Mouse (Mus musculus): ENCODE measurements around the gene Bmp6. TPM values are rescaled to one million over a fixed set of nuclear protein-coding genes. Genes with fewer than 3 reads are reported as not detected.

The Bmp6 gene
- polyA plus RNA-seq, 1 experiment from 2014 or later, result 0.51 TPM

DNA sequence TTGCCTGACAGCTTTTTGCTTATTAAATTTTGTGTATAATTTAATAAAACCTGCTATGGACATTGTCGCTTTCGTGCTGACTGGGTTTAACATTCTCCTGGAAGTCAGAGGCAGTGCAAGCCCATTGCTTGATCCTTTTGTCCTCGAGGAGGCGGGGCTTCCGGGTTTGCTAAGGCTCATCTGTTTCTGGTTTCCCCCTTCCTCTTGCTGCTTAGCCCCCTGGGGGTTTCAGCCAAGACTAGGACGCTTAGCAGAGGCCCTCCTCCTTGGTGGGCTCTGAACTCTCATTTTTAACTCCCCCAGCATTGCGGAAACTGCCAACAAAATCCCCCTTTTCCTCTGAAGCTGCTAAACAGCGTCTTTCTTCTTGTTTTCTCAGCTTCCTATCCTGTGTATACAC lies 132.0 kb downstream of the Bmp6 start:
- no peak overlapping the region for H3K4me3 ChIP-seq (ENCODE audit: low read length)
- WGBS, result 38% methylated on average over 8 of the region's 8 CpGs
- ATAC-seq, result no peak
- H3K27me3 ChIP-seq (replicated peaks; ENCODE audit: control insufficient read depth, insufficient read depth, low read length), result no peaks in the 10 kb centered on the region
- H3K36me3 ChIP-seq (ENCODE audit: control insufficient read depth, insufficient read depth, low read length), result no peaks in the 10 kb centered on the region
- H3K4me1 ChIP-seq (ENCODE audit: control insufficient read depth, insufficient read depth, low read length), result no peaks in the 10 kb centered on the region
- H3K9me3 ChIP-seq (ENCODE audit: control insufficient read depth, low read length), result no peaks in the 10 kb centered on the region
- no peak overlapping the region for H3K27ac ChIP-seq (ENCODE audit: low read length)
- no peak overlapping the region for H3K4me2 ChIP-seq (ENCODE audit: low read depth, low read length)
- H3K9ac ChIP-seq (ENCODE audit: low read depth, low read length), result no peak overlapping the region

DNA sequence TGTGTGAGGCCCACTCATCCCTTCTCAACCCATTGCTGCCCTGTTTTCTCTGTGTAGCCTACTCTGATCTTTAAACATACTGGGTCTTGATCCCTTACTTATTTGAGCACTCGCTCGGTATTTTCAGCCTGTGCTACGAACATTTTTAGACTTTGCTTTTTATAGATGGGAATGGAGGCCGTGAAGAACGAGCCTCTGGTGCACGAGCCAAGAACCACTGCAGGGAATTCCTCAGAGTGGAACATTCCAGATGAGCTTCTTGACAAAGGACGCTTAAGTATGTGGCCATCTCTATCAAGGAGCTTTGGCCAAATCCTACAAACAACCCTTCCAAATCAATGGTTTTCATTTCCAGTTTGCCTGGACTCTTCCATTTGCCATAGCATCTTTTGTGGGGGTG lies 136.1 kb downstream of the Bmp6 start:
- H3K4me3 ChIP-seq (ENCODE audit: low read length), result no peak overlapping the region
- H3K27ac ChIP-seq (ENCODE audit: low read length), result no peak overlapping the region
- no peaks in the 10 kb centered on the region for H3K36me3 ChIP-seq (ENCODE audit: control insufficient read depth, insufficient read depth, low read length)
- WGBS, result 82% methylated on average over 7 of the region's 7 CpGs
- H3K4me2 ChIP-seq (ENCODE audit: low read depth, low read length), result no peak overlapping the region
- no peak for ATAC-seq
- H3K4me1 ChIP-seq (ENCODE audit: control insufficient read depth, insufficient read depth, low read length), result no peaks in the 10 kb centered on the region
- no peaks in the 10 kb centered on the region for H3K9me3 ChIP-seq (ENCODE audit: control insufficient read depth, low read length)
- no peak overlapping the region for H3K9ac ChIP-seq (ENCODE audit: low read depth, low read length)
- H3K27me3 ChIP-seq (replicated peaks; ENCODE audit: control insufficient read depth, insufficient read depth, low read length), result no peaks in the 10 kb centered on the region

DNA sequence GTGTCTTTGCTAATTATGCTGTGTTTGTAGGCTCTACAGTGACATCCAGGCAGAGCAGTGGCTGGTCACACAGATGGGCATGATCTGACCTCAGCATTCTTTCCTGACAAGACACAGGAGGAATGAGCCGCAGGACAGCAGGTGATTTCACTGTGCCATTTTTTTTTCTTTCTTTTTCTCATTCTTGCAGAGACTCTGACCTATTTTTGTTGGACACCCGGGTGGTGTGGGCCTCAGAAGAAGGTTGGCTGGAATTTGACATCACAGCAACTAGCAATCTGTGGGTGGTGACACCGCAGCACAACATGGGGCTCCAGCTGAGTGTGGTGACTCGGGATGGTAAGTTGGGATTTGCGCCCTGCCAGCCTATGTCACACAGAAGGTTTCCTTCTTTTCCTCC lies 139.8 kb downstream of the Bmp6 start:
- no peaks in the 10 kb centered on the region for H3K4me1 ChIP-seq (ENCODE audit: control insufficient read depth, insufficient read depth, low read length)
- no peak overlapping the region for H3K4me3 ChIP-seq (ENCODE audit: low read length)
- no peaks in the 10 kb centered on the region for H3K27me3 ChIP-seq (replicated peaks; ENCODE audit: control insufficient read depth, insufficient read depth, low read length)
- H3K36me3 ChIP-seq (ENCODE audit: control insufficient read depth, insufficient read depth, low read length), result no peaks in the 10 kb centered on the region
- WGBS, result 82% methylated on average over 5 of the region's 5 CpGs
- H3K4me2 ChIP-seq (ENCODE audit: low read depth, low read length), result no peak overlapping the region
- H3K9ac ChIP-seq (ENCODE audit: low read depth, low read length), result no peak overlapping the region
- no peak for ATAC-seq
- H3K27ac ChIP-seq (ENCODE audit: low read length), result no peak overlapping the region
- no peaks in the 10 kb centered on the region for H3K9me3 ChIP-seq (ENCODE audit: control insufficient read depth, low read length)

DNA sequence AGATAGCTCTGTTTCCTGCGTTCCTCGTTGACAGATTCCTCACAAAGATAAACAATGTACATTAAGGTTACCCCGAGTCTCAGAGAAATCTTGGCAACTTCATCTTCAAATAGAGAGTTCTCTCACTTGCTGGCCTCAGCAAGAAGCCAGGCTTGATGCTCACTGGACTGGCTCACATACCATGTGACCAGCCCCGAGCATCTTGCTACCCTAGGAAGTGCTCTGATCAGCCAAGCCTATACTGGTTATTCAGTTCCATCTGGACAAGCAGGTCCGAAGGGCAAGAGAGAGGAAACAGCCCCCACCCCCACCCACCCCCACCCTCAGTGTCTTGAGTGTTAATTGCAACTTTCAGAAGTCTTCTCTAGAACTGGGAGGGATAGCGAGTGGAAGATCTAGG lies 141.9 kb downstream of the Bmp6 start:
- Histone ChIP-seq H3K4me1 (ENCODE audit: control insufficient read depth, insufficient read depth, low read length) (no peaks in the 10 kb centered on the region), H3K9ac (ENCODE audit: low read depth, low read length) (no peak overlapping the region), H3K9me3 (ENCODE audit: control insufficient read depth, low read length) (no peaks in the 10 kb centered on the region), H3K4me3 (ENCODE audit: low read length) (no peak overlapping the region), H3K4me2 (ENCODE audit: low read depth, low read length) (no peak overlapping the region), H3K27me3 (replicated peaks; ENCODE audit: control insufficient read depth, insufficient read depth, low read length) (no peaks in the 10 kb centered on the region), H3K27ac (ENCODE audit: low read length) (no peak overlapping the region), H3K36me3 (ENCODE audit: control insufficient read depth, insufficient read depth, low read length) (no peaks in the 10 kb centered on the region)
- no peak for ATAC-seq
- 74% methylated on average over 6 of the region's 6 CpGs for WGBS

DNA sequence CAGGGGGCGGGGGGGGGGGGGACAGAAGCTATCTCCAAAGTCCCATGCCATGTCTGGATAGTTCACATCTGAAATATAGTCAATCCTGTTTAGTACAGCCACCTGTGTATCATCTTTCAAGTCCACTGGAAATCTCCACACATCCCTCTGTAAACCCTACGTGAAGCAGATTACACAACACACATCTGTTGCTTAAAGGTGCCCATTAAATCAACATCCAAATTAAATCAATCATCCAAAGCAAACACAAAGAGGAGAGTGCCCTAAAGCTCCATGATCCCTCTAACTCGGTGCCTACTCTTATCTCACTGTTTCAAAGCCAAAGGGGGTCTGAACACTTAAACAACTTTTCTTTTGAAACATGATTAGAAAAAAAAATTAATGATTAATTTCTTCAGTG lies 151.8 kb downstream of the Bmp6 start:
- 36% methylated on average over 3 of the region's 3 CpGs for WGBS
- Histone ChIP-seq H3K4me2 (ENCODE audit: low read depth, low read length) (no peak overlapping the region), H3K4me1 (ENCODE audit: control insufficient read depth, insufficient read depth, low read length) (no peaks in the 10 kb centered on the region), H3K27me3 (replicated peaks; ENCODE audit: control insufficient read depth, insufficient read depth, low read length) (no peaks in the 10 kb centered on the region), H3K9me3 (ENCODE audit: control insufficient read depth, low read length) (no peaks in the 10 kb centered on the region), H3K4me3 (ENCODE audit: low read length) (no peak overlapping the region), H3K27ac (ENCODE audit: low read length) (no peak overlapping the region), H3K36me3 (ENCODE audit: control insufficient read depth, insufficient read depth, low read length) (peaks cover 15% of the 10 kb centered on the region), H3K9ac (ENCODE audit: low read depth, low read length) (no peak overlapping the region)
- ATAC-seq, result no peak

DNA sequence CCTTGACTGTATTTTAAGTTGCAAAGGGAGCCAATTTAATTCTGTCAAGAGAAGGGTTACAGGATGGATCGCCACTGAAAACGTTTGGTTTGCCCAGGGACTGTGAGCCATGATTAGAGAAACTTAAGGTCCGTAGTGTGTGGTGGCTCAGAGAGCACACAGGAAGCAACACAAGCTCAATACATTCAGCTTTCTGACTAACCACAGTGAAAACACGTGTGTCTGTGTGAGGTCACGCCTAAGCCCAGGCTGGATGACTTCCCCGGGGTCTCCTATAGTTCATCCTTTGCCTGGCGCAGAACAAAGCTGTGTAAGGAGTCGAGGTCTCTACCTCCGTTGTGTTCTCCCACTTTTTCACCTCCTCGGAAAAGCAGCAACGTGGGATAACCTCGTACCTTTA lies 156.4 kb downstream of the Bmp6 start:
- WGBS, result 91% methylated on average over 12 of the region's 12 CpGs
- no peaks in the 10 kb centered on the region; the same call in 1 of the 2 replicates for H3K4me1 ChIP-seq (ENCODE audit: control insufficient read depth, insufficient read depth, low read length)
- H3K36me3 ChIP-seq (ENCODE audit: control insufficient read depth, insufficient read depth, low read length), result peaks cover 37% of the 10 kb centered on the region
- H3K4me2 ChIP-seq (ENCODE audit: low read depth, low read length), result no peak overlapping the region
- no peak overlapping the region for H3K27ac ChIP-seq (ENCODE audit: low read length)
- ATAC-seq, result no peak
- H3K9ac ChIP-seq (ENCODE audit: low read depth, low read length), result no peak overlapping the region
- no peaks in the 10 kb centered on the region for H3K27me3 ChIP-seq (replicated peaks; ENCODE audit: control insufficient read depth, insufficient read depth, low read length)
- no peak overlapping the region for H3K4me3 ChIP-seq (ENCODE audit: low read length)
- H3K9me3 ChIP-seq (ENCODE audit: control insufficient read depth, low read length), result no peaks in the 10 kb centered on the region

DNA sequence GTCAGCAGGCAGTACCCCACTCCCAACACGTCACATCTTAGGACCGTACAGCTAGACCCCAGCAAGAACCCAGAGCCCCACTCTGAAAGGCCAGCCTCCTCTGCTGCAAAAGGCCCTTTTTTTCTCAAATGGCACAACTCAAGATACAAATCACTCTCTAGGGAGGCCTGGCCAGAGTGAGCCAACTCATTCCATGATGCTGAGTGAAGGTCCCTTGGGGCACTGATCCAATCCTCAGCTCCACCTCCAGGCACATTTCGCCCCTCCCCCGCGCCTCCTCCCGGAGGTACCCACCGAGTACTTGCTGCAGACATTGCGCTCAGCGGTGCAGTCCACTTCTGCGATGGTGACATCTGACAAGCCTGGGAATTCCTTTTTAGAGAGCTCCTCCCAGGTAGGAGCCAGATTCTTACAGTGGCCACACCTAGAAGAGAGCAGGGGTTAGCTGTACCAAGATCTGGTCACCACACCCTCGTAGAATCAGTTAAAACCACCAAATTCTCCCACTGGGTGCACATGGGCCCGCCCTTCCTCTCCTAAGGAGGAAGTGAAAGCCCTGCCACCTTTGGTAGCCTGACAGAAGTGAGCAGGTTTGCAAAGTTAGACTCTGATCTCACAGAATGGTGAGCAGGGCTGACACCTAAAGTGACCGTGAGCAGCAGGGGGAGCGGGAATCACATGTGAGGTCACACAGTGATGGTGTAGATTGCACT lies 158.4 kb downstream of the Bmp6 start:
- Histone ChIP-seq H3K4me2 (ENCODE audit: low read depth, low read length) (no peak overlapping the region), H3K27me3 (replicated peaks; ENCODE audit: control insufficient read depth, insufficient read depth, low read length) (no peaks in the 10 kb centered on the region), H3K36me3 (ENCODE audit: control insufficient read depth, insufficient read depth, low read length) (peaks cover 41% of the 10 kb centered on the region), H3K9me3 (ENCODE audit: control insufficient read depth, low read length) (no peaks in the 10 kb centered on the region), H3K9ac (ENCODE audit: low read depth, low read length) (no peak overlapping the region), H3K4me3 (ENCODE audit: low read length) (no peak overlapping the region), H3K27ac (ENCODE audit: low read length) (no peak overlapping the region), H3K4me1 (ENCODE audit: control insufficient read depth, insufficient read depth, low read length) (no peaks in the 10 kb centered on the region; the same call in 1 of the 2 replicates)
- WGBS, result 91% methylated on average over 14 of the region's 14 CpGs
- ATAC-seq, result no peak

DNA sequence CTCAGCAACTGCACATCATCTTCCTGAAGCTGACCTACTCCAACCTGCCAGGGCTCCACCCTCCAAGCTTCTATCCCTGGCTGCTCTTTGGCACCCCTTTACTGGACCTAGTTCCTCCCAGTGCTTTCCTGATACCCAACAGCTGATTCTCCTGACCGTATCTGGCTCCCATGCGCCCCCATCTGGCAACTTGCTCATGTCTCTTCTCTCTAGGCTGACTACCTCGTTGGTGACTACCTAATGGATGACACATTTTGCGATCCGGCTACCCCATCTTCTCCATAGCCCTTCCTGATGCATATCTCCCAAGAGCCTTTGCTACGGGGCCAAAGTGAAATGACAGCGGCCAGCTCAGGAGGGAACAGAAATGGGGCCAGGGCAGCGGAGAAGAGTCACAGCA lies 161.4 kb downstream of the Bmp6 start:
- Histone ChIP-seq H3K9me3 (ENCODE audit: control insufficient read depth, low read length) (no peaks in the 10 kb centered on the region), H3K4me1 (ENCODE audit: control insufficient read depth, insufficient read depth, low read length) (no peaks in the 10 kb centered on the region; the same call in 1 of the 2 replicates), H3K4me2 (ENCODE audit: low read depth, low read length) (no peak overlapping the region), H3K9ac (ENCODE audit: low read depth, low read length) (no peak overlapping the region), H3K36me3 (ENCODE audit: control insufficient read depth, insufficient read depth, low read length) (peaks cover 42% of the 10 kb centered on the region), H3K27ac (ENCODE audit: low read length) (no peak overlapping the region), H3K27me3 (replicated peaks; ENCODE audit: control insufficient read depth, insufficient read depth, low read length) (no peaks in the 10 kb centered on the region), H3K4me3 (ENCODE audit: low read length) (no peak overlapping the region)
- ATAC-seq, result no peak
- 83% methylated on average over 8 of the region's 8 CpGs for WGBS

DNA sequence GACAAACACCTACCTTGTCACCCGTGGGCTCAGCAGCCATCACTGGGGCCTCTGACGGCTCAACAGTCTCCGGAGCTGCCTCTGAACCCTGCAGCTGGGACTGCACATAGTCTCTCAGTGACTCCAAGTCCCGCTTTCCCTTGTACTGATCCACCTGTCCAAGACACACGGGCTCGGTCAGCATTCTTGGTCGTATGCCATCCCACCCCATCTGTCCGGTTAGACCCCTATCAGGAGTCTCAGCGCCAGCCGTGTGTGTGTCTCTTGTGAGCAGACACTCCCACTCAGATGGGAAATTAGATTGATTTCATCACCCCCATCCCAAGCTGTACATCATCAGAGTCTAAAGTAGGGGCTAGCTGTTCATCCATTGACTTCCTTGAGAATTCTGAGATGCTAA lies 162.0 kb downstream of the Bmp6 start:
- H3K9me3 ChIP-seq (ENCODE audit: control insufficient read depth, low read length), result no peaks in the 10 kb centered on the region
- ATAC-seq, result no peak
- 93% methylated on average over 10 of the region's 10 CpGs for WGBS
- H3K9ac ChIP-seq (ENCODE audit: low read depth, low read length), result no peak overlapping the region
- no peak overlapping the region for H3K4me2 ChIP-seq (ENCODE audit: low read depth, low read length)
- H3K27me3 ChIP-seq (replicated peaks; ENCODE audit: control insufficient read depth, insufficient read depth, low read length), result no peaks in the 10 kb centered on the region
- peaks cover 39% of the 10 kb centered on the region for H3K36me3 ChIP-seq (ENCODE audit: control insufficient read depth, insufficient read depth, low read length)
- H3K4me3 ChIP-seq (ENCODE audit: low read length), result no peak overlapping the region
- H3K27ac ChIP-seq (ENCODE audit: low read length), result no peak overlapping the region
- H3K4me1 ChIP-seq (ENCODE audit: control insufficient read depth, insufficient read depth, low read length), result no peaks in the 10 kb centered on the region; the same call in 1 of the 2 replicates

Measured in intestine, embryonic 16.5 days (tissue).